Mouse (Mus musculus): ENCODE measurements at regions not wholly inside any gene's neighbourhood (a gene's known extent, or its start where the extent isn't known, plus 50 kb on each side); places are given as distances from the start of the nearest gene placed in this dataset.
A peak's percentile ranks its signal among the peaks of the same experiment; 100 is the strongest.

DNA sequence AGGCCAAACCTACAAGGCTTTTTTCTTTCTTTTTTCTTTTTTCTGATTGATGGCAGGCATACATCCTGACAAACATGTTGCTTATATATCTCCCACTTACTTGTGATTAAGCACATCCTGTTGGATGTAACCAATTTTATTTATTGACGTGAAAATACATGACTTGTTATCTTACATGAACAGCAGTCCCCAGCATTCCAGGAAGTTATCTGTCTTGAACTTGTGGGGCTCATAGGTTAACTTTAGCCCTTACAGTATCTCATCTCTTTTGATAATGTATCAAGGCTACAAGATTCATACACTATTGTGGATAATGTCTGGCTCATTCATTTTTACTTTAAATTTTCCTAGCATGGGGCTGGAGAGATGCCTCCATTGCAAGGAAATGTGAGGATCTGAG lies 852.0 kb upstream of the Agtr1b start:
- DNase-seq (ENCODE audit: low spot score in 2 of 2), result no peak

DNA sequence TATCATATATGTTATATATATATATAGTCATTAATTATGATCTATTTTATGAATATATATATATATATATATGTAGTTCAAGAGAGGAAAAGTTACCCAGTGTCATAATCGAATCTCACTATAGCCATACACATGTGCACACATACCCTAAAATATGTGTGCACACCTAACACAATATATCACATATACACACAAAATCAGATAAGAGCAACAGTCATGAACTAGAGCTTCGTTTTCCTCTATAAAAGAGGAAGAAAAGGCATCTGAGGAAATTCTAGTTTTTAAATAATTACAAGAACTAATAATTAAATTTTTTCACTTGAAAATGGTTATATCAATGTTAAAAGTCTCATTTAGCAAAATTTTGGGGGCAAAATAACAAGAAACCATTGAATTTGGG lies 835.3 kb upstream of the Tbl1xr1 start:
- DNase-seq (ENCODE audit: low spot score in 2 of 2), result no peak

DNA sequence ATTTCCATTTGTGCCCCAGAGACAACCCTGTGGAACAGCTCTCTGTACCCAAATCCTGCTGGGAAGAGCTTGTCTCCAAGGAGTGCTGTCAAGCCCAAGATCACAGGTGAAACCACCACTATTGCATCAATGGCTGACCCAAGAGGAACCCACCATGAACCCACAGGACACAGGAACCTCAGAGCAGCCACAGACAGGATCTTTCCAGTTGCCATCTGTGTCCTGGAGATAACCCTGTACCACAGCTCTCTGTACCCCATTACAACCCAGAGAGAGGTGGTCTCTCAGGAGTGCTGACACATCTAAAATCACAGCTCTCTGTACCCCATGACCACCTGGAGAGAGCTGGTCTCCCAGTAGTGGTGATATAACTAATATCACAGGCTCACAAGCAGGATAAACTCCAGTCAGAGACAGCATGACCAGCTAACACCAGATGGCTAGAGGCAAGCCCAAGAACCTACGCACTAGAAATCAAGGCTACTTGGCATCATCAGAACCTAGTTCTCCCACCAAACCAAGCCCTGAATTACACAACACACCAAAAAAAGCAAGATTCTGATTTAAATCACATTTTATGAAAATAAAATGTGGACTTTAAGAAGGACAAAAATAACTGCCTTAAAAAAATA lies 820.2 kb upstream of the Tbl1xr1 start:
- DNase-seq (ENCODE audit: low spot score in 2 of 2), result no peak

DNA sequence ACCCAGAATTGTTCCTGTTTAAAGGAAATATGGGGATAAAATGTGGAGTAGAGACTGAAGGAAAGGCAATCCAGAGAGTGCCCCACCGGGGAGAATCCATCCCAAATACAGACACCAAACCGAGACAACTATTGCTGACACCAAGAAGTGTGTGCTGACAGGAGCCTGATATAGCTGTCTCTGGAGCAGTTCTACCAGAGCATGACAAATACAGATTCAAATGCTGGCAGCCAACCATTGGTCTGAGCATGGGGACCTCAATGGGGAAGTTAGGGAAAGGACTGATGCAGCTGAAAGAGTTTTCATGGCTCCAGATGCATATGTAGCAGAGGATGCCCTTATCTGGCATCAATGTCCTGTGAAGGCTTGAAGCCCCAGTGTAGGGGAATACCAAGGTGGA lies 813.1 kb upstream of the Tbl1xr1 start:
- DNase-seq (ENCODE audit: low spot score in 2 of 2), result no peak

DNA sequence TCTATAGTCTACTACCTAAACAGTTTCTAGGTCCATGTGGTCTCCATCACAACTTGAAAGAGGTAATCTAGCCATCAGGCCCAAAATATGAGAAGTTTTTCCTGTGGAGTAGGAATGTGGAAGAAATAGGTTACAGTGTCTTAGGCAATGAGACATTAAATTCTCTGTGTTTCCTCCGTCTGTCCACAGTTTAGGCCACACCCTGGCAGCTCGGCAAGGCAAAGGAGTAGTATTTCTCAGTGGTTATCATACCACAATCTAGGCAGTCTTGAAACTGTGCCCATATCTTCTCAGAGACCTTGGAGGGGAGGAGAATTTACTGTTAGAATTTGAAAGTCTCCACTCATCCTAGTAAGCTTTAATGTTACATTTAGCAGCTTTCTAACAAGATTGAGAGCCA lies 811.0 kb upstream of the Tbl1xr1 start:
- DNase-seq (ENCODE audit: low spot score in 2 of 2), result no peak

DNA sequence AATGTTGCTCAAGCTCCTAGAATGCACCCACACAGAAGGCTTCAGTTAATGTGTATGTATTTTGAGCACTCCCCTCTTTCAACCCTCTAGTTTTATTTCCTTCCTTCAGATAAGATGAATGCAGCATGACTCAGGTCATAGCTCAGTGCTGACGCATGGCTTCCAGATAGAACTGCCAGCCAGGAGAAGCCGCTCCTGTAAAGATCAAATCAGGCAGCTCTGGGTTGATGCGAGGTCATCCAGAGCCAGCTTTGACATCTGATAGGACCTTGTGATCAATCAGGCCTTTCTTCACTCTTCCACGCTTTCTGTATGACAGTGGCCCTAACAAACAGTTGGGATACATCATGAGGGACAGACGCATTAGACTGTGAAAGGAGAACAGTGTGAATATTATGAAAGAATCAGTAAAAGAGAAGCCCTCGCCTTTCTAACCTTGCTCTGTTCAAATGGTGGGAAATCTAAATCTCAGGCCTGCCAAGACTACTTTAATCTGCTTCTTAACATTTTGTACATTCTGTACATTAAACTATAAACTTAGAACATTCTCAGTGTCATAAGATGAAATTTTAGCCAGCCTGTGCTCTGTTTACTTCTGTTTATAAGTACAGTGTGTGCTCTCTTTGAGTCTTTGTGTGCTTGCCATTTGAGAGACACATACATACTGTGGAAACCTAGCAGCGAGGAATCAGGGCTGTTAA lies 807.9 kb upstream of the Tbl1xr1 start:
- DNase-seq (ENCODE audit: low spot score in 2 of 2), result peak; percentile 18 to 50

DNA sequence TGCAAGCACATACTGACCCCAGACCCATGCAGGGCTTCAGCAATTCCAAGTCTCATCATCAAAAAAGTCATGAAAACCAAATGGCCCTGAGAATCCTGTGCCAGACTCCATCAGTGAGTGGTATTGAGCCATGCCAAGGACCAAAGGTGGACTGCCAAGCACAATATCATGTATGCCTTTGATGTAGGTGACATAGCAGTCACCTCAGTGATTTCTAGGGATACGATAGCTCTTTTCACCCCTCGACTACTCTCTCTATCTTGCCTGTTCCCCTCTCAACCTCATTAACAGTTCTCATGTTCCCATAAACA lies 807.4 kb upstream of the Tbl1xr1 start:
- no peak for DNase-seq (ENCODE audit: low spot score in 2 of 2)

DNA sequence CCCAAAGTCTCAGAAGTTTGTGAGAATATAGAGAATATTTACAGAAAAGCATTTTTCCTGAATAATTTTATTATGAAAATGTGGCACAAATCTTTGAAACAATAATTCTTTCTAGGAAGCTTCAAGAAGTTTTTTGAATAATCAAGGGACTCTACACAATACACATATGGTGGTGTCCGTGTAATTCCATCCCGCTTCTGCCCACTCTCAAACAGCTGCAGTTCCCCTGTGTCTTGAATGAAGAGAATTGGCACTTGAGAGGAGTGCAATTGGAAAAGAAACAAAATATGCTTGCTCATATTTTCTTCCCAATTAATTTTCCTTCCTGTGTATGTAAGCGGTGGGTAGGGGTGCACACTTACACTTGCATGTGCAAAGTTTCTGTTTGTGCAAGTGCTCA lies 805.7 kb upstream of the Tbl1xr1 start:
- DNase-seq (ENCODE audit: low spot score in 2 of 2), result no peak

DNA sequence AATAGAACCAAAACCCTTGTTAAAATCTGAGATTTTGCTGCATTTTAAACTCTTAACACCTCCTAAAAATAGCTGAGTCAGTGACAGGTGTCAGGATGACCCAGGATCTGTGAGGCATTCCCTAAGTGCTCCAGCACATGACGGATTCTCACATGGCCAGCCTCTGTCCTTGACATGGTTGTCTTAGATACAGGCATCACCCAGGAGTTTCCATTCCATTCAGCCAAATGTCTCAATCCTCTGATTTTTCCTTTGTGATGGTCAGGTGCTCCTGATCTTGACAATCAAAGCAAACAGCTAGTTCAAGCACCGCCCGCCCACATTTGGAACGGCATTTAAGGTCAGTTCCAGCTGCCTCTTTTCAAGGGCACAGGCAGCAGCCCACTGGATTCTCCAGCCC lies 804.2 kb upstream of the Tbl1xr1 start:
- DNase-seq (ENCODE audit: low spot score in 2 of 2), result no peak

DNA sequence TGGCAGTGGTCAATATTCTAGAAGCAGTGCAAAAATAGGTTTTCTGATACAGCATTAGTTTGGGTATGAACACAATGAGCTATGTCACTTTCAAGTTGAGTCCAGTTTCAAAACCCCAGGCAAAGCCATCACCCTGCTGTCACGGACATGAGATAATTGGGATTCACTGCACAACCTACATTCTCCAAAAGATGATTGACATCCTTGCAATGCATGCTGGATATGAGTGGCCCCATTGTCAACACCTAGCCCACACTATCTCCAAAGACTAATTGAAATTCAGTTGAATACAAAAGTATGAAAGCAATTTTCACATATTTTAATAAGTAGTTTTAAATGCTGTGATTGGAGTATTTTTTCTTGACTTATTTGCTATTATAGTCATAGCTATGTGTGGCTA lies 783.7 kb upstream of the Tbl1xr1 start:
- DNase-seq (ENCODE audit: low spot score in 2 of 2), result no peak

DNA sequence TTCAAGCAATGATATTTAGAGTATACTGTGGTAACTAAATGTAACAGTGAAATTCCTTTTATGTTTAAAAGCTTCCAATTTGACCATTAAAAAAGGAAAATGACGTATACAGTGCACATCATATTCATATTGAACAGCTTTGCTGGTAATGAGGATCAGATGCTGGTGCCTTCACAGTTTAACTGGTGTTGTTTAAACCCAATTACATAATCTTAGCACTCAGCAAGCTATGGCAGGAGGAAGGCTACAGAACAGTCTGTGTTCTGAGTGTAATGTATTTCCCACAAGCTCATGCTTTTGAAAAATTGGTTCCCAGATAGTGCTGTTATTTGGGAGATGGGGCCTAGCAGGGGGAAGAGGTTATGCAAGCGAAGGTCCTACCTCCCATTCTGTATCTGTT lies 783.1 kb upstream of the Tbl1xr1 start:
- DNase-seq (ENCODE audit: low spot score in 2 of 2), result no peak

DNA sequence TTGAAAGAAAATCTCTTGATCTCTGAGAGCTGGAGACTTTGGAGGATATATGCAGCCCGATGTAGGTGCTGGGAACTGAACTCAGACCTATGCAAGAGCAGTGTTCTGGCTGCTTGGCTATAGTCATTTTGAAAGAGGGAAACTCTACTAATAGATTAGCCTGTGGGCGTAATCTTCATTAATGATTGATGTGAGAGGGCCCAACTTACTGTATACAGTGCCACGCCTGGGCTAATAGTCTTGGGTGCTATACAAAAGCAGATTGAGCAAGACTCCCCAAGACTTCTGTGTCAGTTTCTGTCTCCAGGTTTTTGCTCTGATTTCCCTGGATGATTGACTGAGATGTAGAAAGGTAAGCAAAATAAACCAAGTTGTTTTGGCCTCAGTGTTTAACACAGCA lies 781.7 kb upstream of the Tbl1xr1 start:
- DNase-seq (ENCODE audit: low spot score in 2 of 2), result no peak

DNA sequence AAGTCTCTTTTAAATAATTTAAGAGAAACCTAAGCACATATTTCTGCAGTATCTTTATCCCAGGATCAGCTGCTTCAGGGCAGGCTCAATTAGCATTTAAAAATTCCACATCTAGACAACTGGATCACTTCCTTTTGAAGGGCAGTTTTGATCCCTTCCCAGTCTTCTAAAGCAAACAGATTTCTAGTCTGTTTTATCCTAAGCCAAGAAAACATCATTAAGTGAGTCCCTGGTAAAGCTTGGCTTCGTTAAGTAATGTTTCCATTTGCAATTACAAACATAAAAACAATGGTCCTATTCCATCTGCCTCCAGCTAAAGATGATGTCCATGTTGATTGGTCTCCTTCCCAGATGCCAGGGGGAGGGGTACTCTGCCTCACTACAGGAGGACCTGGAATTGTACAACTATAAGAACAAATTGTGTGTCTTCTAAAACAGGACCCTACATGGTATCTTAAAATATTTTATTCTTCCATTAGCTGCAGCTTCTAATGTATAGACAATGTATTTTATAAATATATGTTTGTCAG lies 779.8 kb upstream of the Tbl1xr1 start:
- DNase-seq (ENCODE audit: low spot score in 2 of 2), result no peak

DNA sequence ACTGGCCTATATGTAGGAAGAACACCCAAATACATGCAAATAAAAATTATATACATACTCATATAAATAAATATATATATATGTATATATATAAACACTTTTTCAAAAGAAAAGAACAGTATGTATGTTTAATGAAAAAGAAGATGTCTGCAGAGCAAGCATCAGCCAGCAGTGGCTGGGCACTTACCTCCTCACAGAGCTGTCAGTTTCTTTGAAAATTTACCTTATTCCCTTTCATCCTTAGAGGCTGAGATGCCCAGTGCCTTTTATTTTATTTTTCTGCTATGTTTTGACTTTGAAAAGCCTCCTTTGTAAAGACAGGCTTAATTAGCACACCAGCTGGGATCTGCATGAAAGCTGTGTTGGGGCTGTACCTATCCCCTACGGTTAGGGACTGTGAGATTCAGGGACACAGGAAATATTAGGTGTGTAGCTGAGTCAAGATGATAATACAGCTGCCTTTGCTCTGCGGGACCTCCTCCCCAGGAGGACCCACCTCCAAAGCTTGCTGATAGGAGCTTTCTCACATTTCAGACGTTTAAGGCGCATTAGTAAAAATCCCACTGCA lies 751.0 kb upstream of the Tbl1xr1 start:
- no peak for DNase-seq (ENCODE audit: low spot score in 2 of 2)

DNA sequence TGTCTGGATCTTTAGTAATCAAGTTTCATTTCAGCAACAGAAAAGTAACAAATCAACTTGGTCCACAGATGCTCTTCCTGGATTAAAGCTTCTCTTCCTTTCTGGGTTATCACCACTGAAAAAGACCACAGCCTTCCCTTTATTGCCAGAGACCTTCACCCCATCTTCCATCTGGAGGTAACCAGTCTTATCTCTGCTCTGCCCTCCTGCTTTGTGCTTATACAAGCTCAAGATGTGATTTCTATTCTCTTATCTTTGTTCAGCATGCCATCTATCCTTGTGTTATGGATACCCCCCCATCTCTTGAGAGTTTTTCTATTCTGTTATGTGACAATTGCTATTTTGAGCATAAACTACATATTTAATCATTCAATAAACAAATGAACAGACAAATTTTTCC lies 734.5 kb upstream of the Tbl1xr1 start:
- no peak for DNase-seq (ENCODE audit: low spot score in 2 of 2)

DNA sequence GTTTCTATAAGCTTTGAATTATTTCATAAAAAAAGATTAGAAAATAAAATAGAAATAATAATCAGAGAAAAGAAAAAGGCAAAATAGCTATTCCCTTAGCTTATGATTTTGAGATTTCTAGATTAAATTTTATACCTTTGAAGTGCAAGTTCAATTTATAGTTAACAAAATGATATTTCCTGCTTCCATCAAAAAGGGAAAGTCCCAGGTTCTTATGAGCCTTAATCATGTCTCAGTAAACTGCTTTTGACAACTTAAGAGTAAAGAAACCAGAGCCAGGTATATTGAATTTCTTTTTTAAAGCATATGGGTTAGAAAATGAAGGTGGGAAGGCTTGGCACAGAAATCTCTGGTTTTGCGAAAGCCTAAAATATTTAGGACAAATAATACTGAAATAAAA lies 733.4 kb upstream of the Tbl1xr1 start:
- no peak for DNase-seq (ENCODE audit: low spot score in 2 of 2)

DNA sequence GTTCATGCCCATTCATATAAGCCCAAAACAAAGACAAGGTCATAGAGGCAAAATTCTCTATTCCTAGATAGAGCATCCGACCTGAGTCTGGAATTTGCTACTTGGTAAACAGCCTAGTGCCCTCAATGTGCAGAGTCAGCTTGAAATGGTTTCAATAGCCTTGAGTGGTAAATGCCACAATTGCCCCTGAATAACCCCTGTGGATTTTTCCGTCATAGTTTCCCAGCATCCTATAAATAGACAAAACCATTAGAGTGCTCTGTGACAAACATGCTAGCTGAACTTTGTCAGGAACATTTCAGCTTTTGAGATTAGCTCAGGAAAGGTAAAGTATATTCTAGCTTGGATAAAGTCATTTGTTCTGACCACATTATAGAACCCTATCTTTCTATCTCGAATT lies 727.0 kb upstream of the Tbl1xr1 start:
- no peak for DNase-seq (ENCODE audit: low spot score in 2 of 2)

DNA sequence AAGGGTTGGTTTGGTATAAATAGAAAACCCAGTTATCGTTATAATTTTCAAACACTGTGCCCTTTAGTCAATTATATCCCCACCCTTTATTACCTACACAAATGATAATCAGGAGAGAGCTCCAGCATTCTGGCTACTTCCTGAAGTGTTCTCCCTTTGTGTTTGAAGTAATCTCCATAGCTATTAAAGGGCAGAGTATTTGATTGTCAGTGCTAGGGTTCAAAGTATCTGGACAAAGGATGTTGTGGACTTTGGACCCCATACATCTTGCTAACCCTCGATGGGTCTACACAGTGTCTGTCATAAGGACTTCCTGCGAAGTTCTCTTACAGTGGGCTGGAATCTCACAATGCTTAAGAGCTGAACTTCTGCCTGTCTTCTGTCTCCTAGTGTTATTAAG lies 720.3 kb upstream of the Tbl1xr1 start:
- DNase-seq (ENCODE audit: low spot score in 2 of 2), result no peak

DNA sequence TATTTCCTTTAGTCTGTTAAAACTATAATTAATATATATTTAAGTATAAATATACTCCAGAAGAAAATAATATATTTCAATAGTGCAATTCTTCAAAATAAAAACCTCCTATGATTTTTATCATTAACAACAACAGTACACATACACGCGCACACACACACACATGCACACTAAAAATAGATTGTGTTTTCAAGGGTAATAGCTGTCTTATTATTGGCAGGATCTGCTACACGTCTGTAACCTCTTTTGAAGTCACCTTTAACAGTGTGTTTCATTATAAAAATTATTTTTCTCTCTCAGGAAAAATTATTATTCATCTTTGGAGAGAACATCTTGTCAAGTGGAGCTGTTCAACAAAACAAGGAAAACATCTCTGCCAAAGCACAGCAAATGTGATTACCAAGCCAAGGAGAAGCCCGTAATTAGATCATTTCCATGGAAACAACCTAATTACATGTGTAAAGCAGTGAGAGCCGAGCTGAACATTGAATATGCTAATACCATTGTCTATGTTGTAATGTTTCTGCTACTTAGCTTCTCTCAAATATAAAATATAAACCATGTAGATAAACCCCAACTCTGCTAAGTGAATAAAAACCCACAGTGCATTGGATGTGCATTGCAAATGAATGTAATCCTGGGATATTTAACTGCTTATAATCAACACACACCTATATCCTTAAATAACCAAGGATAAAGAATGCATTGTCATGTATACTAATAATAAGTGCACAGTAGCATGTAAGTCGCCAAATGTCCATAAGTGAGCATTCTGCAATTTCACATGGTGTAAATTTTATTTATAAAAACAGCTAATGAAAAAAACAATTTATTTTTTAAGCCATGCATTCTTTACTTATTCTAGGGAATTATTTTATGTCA lies 719.4 kb upstream of the Tbl1xr1 start:
- no peak for DNase-seq (ENCODE audit: low spot score in 2 of 2)

DNA sequence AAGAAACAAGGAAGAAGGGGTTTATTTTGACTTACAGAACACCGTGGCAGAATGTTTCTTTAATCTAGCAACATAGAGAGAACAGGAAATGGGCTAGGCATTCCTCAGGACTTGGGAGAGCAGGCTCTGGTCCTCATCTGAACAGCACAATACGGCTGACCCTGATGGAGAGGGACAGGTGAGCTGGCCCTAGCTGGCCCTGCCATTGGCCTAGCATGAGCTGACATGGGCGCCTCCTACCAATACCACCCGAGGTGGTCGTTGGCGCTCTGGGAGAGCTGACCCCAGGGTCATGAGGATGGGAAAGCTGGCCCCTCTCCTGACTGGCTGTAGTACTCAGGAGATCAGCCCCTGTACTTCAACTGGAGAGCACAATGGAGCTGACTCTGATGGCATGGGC lies 718.4 kb upstream of the Tbl1xr1 start:
- DNase-seq (ENCODE audit: low spot score in 2 of 2), result no peak

DNA sequence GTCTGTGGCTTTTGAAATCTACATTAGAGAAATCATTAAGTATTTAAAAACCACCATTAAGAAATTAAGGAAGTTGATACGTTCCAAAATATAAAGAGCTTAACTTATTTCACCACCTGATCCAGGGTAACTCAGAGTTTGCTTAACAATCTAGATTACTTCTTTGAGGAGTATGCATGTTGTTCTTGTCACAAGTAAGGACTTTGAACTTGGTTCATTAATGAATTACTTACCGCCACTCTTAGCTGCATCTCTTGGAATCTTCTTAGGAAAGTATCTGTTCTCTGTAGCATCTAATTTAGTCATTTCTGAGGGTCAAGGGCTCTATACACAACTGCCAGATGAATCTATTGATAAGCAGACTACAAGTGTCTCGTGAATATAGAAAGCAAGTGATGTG lies 715.4 kb upstream of the Tbl1xr1 start:
- no peak for DNase-seq (ENCODE audit: low spot score in 2 of 2)

DNA sequence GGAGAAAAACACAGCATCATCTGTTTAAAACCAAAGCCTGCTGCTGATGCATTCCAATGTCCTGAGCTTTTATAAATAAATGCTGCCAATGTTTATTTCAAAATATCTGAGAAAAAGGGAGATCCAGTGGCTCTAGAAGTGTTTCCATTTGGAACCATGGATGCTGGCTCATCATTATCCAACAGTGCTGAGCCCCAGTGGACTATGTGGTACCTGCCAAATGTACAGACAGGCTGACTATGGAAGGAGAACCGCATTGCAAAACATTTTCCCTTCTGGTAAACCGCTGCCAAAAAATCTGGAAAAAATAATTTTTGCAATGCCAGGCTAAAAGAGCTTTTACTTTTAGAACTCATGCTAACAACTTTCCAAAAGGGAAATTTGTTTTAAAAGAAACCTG lies 696.6 kb upstream of the Tbl1xr1 start:
- DNase-seq (ENCODE audit: low spot score in 2 of 2), result peak in 1 of 2 experiments; percentile 36

DNA sequence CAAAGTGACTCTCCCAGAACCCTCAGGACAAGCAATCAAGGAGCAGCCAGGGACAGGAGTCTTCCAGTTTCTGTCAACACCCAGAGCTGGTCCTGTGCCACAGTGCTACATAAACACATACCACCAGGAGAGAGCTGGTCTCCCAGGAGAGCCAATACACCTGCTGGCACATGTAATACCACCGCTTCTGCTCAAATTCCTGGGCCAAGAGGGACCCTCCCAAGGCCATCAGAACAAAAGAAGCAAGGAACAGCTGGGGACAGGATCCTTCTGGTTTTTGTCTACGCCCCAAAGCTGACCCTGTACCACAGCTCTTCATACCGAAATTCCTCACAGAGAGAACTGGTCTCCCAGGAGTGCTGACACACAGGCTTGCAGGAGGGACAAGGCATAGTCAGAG lies 695.4 kb upstream of the Tbl1xr1 start:
- no peak for DNase-seq (ENCODE audit: low spot score in 2 of 2)
